Mouse (Mus musculus): ENCODE measurements around the gene Tap2.
"Not testable (repeated sequence)": the region's sequence is repeated elsewhere in the genome, so short reads cannot be mapped to it uniquely, and the experiment has no call there.

Gene Tap2

DNA sequence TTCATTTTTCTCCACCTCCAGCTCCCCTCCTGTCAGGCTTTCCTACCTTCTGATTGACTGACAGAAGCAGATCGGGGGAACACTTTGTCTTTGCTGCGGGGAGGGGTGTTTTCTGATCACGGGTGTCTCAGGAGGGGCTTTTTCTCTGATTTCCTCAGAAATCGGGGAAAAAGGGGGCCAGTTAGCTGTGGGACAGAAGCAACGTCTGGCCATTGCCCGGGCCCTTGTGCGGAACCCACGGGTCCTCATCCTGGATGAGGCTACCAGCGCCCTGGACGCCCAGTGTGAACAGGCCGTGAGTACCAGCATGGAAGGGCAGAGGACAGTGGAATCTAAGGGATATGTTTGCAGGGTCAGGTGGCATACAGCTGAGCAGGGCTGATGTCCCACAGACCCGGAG lies 11.8 kb downstream of the Tap2 start:
- peak; percentile 0 for DNase-seq (ENCODE audit: low spot score)

GRCm38 (mm10) chr17:34217216-34217928 lies 14.0 kb downstream of the Tap2 start:
- peak; percentile 0 for DNase-seq (ENCODE audit: low spot score)

DNA sequence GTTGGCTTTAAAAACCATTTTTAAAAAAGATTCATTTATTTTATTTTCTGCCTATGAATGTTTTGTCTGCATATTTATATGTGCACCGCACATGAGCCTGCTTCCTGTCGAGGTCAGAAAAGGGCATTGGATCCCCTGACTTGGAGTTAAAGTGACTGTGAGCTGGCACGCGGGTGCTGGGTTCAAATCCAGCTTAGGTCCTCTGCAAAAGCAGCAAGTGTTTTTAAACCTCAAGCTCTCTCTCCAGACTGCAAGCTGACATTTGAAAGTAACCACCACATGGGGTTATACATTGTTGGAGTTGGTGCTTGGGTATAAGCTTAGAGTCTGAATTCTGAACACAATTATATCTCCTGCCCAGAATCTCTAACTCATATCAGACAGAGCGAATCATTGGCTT lies 14.7 kb downstream of the Tap2 start:
- no peak for DNase-seq (ENCODE audit: low spot score)

DNA sequence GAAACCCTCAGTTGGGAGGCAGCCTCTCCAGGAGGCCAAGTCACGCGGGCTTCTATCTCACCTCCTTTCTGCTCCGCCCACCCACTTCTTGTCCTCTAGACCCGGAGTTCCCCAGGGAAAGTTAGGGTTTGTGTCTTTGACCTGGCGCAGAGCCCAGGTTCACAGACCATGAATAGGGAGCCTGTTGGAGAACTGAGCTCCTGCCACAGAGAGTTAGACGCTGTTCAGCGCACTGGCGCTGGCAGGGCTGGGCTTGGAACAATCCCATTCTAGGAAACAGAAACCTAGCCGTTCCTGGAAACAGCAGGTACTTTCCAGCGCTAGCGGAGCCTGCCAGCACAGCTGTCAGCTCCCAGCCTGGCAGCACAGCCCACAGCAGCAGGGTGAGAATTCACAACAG lies 15.3 kb downstream of the Tap2 start:
- peak; percentile 8 for DNase-seq (ENCODE audit: low spot score)

- peak; percentile 76 for DNase-seq (ENCODE audit: low spot score)
These were observed 15.8 kb downstream of the Tap2 start for GRCm38 (mm10) chr17:34219096-34219495.

GRCm38 (mm10) chr17:34219801-34220200 lies 16.5 kb downstream of the Tap2 start:
- DNase-seq (ENCODE audit: low spot score) = not testable (repeated sequence)

DNA sequence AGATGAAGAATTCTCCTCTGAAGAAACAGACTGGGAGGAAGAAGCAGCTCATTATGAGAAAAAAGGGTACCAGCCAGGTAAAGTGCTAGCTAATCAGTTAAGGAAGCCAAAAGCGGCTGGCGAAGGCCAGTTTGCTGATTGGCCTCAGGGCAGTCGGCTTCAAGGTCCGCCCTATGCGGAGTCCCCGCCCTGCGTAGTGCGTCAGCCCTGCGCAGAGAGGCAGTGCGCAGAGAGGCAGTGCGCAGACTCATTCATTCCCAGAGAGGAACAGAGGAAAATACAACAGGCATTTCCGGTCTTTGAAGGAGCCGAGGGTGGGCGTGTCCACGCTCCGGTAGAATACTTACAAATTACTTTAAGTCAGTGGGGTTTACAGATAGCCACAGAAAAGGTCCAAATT lies 17.1 kb downstream of the Tap2 start:
- not testable (repeated sequence) for DNase-seq (ENCODE audit: low spot score)

GRCm38 (mm10) chr17:34224816-34225215 lies 21.5 kb downstream of the Tap2 start:
- no peak for DNase-seq (ENCODE audit: low spot score)

GRCm38 (mm10) chr17:34225426-34225825 lies 22.1 kb downstream of the Tap2 start:
- DNase-seq (ENCODE audit: low spot score) = no peak

GRCm38 (mm10) chr17:34225911-34226310 lies 22.6 kb downstream of the Tap2 start:
- DNase-seq (ENCODE audit: low spot score) = not testable (repeated sequence)

- DNase-seq (ENCODE audit: low spot score) = not testable (repeated sequence)
These were observed 27.6 kb downstream of the Tap2 start for GRCm38 (mm10) chr17:34230971-34231370.

DNA sequence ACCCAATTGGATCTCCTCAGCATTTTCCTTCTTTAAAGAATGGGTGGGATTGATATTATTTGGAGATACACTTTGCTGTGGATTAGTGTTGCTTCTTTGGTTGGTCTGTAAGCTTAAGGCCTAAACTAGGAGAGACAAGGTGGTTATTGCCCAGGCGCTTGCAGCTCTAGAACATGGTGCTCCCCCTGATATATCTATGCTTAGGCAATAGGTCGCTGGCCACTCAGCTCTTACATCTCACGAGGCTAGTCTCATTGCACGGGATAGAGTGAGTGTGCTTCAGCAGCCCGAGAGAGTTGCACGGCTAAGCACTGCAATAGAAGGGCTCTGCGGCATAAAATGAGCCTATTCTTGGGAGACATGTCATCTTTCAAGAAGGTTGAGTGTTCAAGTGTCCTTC lies 28.7 kb downstream of the Tap2 start:
- DNase-seq (ENCODE audit: low spot score) = not testable (repeated sequence)

GRCm38 (mm10) chr17:34234926-34235325 lies 31.6 kb downstream of the Tap2 start:
- DNase-seq (ENCODE audit: low spot score) = peak; percentile 91

DNA sequence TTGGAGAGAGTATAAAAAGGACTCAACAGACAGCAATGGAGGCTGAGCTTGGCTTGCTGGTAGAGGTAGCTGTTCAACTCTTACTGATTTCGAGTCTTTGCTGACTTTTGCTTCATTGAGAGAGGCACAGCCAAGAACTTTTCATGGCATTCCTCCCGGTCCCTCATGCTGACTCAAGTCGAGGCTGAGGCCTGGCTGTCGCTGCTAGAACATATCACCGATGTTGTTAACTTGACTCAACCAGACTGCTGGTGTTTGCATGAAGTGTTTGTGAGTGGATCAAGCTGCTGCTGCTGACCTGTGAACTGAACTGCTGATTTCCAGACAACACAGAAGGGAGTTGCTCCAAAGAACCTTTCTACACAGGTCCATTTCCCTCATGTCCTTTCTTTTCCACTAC lies 33.4 kb downstream of the Tap2 start:
- no peak for DNase-seq (ENCODE audit: low spot score)

GRCm38 (mm10) chr17:34237741-34238140 lies 34.4 kb downstream of the Tap2 start:
- no peak for DNase-seq (ENCODE audit: low spot score)

- peak; percentile 78 for DNase-seq (ENCODE audit: low spot score)
These were observed 35.4 kb downstream of the Tap2 start, which contains the start of gene H2-Ob for GRCm38 (mm10) chr17:34238706-34239105. H2-Ob (plus strand) TSS chr17:34238903.

DNA sequence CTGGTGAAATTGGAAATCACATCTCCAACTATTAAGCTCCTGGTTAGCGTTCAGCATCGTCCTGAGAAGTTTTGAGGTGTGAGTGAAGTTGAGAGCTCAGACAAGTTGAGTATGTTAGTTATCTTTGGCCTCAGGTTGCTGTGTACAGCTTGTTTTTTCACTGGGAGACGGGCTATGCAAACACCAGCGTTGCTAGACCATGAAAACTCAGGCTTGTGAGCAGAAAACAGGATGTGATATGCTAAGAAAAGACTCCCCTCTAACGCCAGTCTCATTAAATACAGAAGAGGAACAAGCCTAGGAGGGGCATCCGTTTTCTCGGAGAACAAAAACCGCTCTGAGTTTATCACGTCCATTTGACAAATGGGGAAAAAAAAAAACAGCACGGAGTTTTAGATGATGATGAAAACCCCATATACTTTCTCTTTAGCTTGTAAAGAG lies 36.3 kb downstream of the Tap2 start:
- DNase-seq (ENCODE audit: low spot score) = peak; percentile 51

DNA sequence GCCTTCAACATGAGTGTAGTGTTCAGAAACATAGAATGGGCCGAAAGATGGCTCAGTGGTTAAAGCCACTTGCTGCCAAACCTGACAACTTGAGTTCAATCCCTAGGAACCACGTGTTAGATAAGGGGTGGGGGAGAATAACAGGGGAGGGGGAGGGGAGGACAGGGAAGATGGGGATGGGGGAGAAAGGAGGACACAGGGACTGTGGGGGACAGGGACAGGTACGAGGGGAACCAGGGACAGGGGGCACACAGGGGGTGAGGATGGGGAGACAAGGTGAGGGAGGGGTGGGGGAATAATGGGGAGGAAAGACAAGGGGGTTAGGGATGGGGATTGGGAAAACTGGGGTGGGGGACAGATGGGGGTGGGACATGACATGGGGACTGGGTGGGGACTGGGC lies 37.0 kb downstream of the Tap2 start:
- DNase-seq (ENCODE audit: low spot score) = no peak

- no peak for DNase-seq (ENCODE audit: low spot score)
These were observed 37.6 kb downstream of the Tap2 start for GRCm38 (mm10) chr17:34240916-34241315.

DNA sequence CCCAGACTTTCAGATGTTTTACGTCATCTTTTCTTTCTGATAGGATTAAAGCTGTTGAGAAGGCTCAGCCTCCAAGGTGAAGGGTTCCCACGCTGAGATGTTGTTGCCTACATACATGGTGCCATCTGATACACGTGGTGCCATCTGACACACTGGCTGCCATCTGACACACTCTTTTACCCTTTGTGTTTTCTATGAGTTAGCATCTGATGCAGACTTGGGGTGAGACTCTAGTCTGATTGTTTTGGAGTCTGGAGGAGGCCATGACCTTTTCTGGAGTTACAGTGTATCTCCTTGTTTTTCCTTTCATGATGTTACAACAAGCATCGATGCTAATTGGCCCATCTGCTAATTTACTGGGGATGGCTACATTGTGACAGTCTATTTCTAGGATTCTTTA lies 41.3 kb downstream of the Tap2 start:
- DNase-seq (ENCODE audit: low spot score) = no peak

DNA sequence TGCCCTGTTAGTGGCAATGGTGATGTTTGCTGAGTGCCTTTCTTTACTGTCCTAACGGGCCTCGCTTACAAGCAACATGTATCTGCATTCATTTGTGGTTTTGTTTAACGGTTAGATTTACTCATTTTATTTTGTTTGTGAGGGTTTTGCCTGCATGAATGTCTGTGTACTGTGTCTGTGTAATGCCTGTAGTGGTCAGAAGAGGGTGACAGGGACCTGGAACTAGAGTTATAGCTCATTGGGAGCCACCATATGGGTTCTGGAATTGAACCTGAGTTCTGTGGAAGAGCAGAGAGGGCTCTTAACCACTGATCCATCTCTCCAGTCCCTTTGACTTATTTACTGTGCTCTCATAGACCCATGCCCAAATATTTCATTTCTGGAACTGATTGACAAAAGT lies 43.7 kb downstream of the Tap2 start:
- no peak for DNase-seq (ENCODE audit: low spot score)

- DNase-seq (ENCODE audit: low spot score) = no peak
These were observed 45.4 kb downstream of the Tap2 start for GRCm38 (mm10) chr17:34248764-34249163.

GRCm38 (mm10) chr17:34249361-34249760 lies 46.0 kb downstream of the Tap2 start:
- DNase-seq (ENCODE audit: low spot score) = no peak

DNA sequence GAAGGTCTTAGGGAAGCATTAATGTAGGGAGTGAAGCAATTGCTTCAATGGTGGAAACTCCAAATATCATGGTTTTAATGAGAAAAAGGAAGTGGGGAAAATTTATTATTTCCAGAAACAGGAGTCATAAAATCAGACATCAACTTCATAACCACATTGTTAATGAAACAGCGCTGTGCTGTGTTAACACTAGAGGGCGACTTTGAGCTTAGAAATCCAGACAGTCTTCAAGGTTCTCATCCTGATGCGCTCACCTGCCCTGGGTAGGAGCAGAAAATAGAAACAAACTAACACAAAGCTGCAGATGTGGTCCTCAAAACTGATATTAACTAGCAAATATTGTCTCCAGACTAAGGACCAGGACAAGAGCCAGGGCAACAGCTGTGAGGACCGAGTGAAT lies 46.6 kb downstream of the Tap2 start:
- peak; percentile 56 for DNase-seq (ENCODE audit: low spot score)
